Mouse (Mus musculus) liver, postnatal 0 days (tissue): Measurements from ENCODE around the gene Tia1.

Source experiments
- CTCF ChIP-seq: sonication (generic); IDR thresholded peaks from 2 replicates; pipeline ENCODE4 v1.5.1; 2016; ENCODE audit warnings: antibody characterized with exemption, low read depth
- EP300 ChIP-seq: IDR thresholded peaks from 2 replicates; pipeline ENCODE4 v1.6.1; 2016; ENCODE audit warnings: antibody characterized with exemption, low read depth, mild to moderate bottlenecking

DNA sequence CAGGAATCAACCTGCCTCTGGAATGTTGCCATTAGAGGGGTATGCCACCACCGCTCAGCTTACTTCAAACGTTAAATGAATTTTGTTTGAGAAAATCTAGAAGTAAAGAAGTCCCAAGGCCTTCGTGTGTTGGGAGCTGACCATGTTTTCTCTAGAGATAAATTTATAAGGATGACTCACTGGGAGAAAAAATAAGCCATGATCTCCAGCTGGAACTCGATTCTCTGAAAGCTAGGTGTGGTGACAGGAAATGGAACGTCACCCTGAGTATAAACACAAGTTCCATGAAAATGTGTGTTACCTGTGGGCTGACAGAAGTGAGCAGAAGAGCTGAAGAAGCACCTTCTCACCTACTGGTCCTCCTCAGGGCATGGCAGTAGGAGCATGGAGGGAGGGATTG lies 72.9 kb downstream of the Tia1 start:
- no peak for TF ChIP-seq CTCF
- TF ChIP-seq EP300: no peak
